Mouse (Mus musculus): ENCODE results near the gene Ankrd37.

The Ankrd37 gene

GRCm38 (mm10) chr8:45973988-45974505 lies 31.5 kb downstream of the Ankrd37 start:
- DNase-seq (ENCODE audit: low spot score): no peak

GRCm38 (mm10) chr8:45970894-45971293 lies 34.6 kb downstream of the Ankrd37 start:
- no peak for DNase-seq (ENCODE audit: low spot score)

DNA sequence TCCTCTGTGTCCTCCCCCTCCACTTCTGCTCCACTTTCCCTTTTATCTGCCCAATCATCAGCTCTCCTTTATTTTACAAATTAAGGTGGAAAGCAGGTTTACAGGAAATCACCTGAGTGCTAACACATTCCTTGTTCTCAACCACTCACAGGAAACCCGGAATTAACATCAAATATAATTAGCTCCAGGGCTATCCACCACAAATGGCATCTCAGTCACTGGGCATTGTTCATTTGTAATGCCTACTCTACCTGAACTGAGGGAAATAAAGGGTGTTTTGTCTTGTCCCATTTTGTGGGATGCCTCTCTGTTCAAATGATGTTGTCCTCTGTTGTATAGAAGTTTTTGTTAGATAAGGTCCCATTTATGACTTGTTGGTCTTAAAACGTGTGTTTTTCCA lies 54.9 kb downstream of the Ankrd37 start:
- no peak for DNase-seq (ENCODE audit: low spot score)
